Mouse (Mus musculus) olfactory bulb, adult 2 months (tissue): ENCODE measurements around the gene Slco2b1.

Experiments
- CTCF ChIP-seq: fragments of 200-500 bp; IDR thresholded peaks from 2 replicates; pipeline ENCODE4 v1.5.1; 2012; ENCODE audit warnings: low read depth, mild to moderate bottlenecking, low read length, moderate library complexity; ENCODE audit not compliant: insufficient read depth
- POLR2A ChIP-seq: fragments of 200-500 bp; IDR thresholded peaks from 2 replicates; pipeline ENCODE4 v1.6.1; 2012; ENCODE audit warnings: mild to moderate bottlenecking, low read depth, low read length, moderate library complexity; ENCODE audit not compliant: insufficient read depth

GRCm38 (mm10) chr7:99699709-99700151, 11.4 kb downstream of the Slco2b1 start:
- TF ChIP-seq CTCF, result no peak
- TF ChIP-seq POLR2A, result no peak
